Mouse (Mus musculus) bone marrow, adult 2 months (tissue): ENCODE results near the gene Hectd2.

Experiments used
- CTCF ChIP-seq: fragments of 200-500 bp; IDR thresholded peaks from 2 replicates; pipeline ENCODE4 v1.5.1; 2011; ENCODE audit warnings: low read length, control low read depth; ENCODE audit not compliant: control insufficient read depth, insufficient read depth
- POLR2A ChIP-seq: fragments of 200-500 bp; IDR thresholded peaks from 2 replicates; pipeline ENCODE4 v1.6.1; 2011; ENCODE audit warnings: low read depth, mild to moderate bottlenecking, control low read depth, low read length, borderline replicate concordance; ENCODE audit not compliant: control insufficient read depth

GRCm38 (mm10) chr19:36666471-36666870, 112.0 kb downstream of the Hectd2 start:
- no peak for TF ChIP-seq POLR2A
- no peak for TF ChIP-seq CTCF
